Mouse (Mus musculus) G1E (cell line): ENCODE measurements at regions not wholly inside any gene's neighbourhood (a gene's known extent, or its start where the extent isn't known, plus 50 kb on each side); places are given as distances from the start of the nearest gene placed in this dataset.

Source experiments
- ATAC-seq: 2 replicates; pipeline ENCODE4 v1.8.0; 2016; ENCODE audit warnings: mild to moderate bottlenecking; ENCODE audit not compliant: insufficient number of reproducible peaks, poor library complexity, low FRiP score, severe bottlenecking; ENCODE audit errors: extremely low read depth
- DNase-seq: peaks from one replicate; pipeline ENCODE4 v3.0.0; 2012; ENCODE audit warnings: low spot score
- H3K27me3 ChIP-seq: 2 replicates; pipeline ENCODE4 v1.6.1; 2012; ENCODE audit warnings: mild to moderate bottlenecking, low read length, inconsistent platforms; ENCODE audit not compliant: insufficient read depth
- H3K36me3 ChIP-seq: replicated peaks from 2 replicates; pipeline ENCODE3; 2012; ENCODE audit warnings: mild to moderate bottlenecking, inconsistent platforms
- H3K4me1 ChIP-seq: 2 replicates; pipeline ENCODE4 v1.6.1; 2012; ENCODE audit warnings: low read depth, low read length, inconsistent platforms, mixed read lengths; ENCODE audit not compliant: insufficient read depth
- H3K4me3 ChIP-seq: 2 replicates; pipeline ENCODE4 v1.5.1; 2012; ENCODE audit warnings: low read depth, mild to moderate bottlenecking, inconsistent platforms, low read length, moderate library complexity, mixed read lengths
- H3K9me3 ChIP-seq: replicated peaks from 2 replicates; pipeline ENCODE4 v1.6.1; 2012; ENCODE audit warnings: inconsistent platforms
- CTCF ChIP-seq: IDR thresholded peaks from 2 replicates; pipeline ENCODE4 v1.5.1; 2012; ENCODE audit warnings: low read depth, low read length, inconsistent platforms, mixed read lengths
- GATA1 ChIP-seq: IDR thresholded peaks from 2 replicates; pipeline ENCODE4 v1.6.1; 2012; ENCODE audit warnings: borderline replicate concordance, low read length, inconsistent platforms, mixed read lengths
- GATA2 ChIP-seq: IDR thresholded peaks from 2 replicates; pipeline ENCODE4 v1.6.1; 2012; ENCODE audit warnings: low read depth, low read length, inconsistent platforms, borderline replicate concordance
- POLR2AphosphoS5 ChIP-seq: IDR thresholded peaks from 2 replicates; pipeline ENCODE4 v1.6.1; 2012; ENCODE audit warnings: low read depth, low read length, inconsistent platforms; ENCODE audit not compliant: insufficient replicate concordance
- TAL1 ChIP-seq: conservative IDR thresholded peaks from 2 replicates; pipeline ENCODE4 v1.6.1; 2012; ENCODE audit warnings: low read depth, low read length, inconsistent platforms, mixed read lengths

DNA sequence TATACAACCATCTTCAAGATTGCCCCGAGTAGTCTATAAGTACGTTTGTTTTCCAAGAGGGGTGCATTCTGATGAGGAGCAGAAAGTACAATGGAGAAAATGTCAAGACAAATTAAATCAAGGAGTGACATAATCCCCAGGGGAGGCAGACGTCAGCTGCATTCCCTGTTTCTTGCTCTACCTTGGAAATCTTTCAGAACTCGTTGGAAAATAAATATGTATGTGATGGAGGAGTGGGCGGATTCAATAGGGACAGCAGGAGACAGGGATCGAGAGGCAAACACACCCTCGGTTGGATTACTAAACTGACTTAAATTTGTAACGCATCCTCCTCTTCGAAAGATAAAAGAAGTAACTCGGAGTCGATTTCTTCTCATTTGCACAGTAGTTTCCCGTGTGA, 164.8 kb upstream of the Klf4 start:
- Histone ChIP-seq H3K4me3 (no peak overlapping the region), H3K9me3 (peaks cover 26% of the 10 kb centered on the region), H3K4me1 (no peaks in the 10 kb centered on the region), H3K27me3 (no peaks in the 10 kb centered on the region), H3K36me3 (no peaks in the 10 kb centered on the region)
- TF ChIP-seq GATA2: no peak
- DNase-seq (no peak), ATAC-seq (no peak)

DNA sequence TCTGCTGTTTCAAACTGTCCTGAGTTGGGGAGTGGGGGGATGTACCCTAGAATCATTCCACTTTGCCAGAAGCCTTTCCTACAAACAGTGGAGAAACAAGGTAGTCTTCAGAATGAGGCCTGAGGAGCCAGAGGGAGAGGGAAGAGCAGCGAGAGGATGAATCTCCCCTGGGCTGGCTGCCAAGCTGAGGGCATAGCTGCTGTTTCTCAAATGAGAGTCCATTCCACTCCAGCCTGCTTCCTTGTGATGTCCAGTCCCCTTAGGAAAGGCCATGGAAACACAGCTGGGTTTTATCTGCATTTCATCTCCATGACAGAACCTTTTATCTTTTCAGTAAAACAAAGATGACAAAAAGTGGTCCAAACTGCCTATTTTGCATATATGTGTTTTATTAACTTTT, 164.2 kb upstream of the Klf4 start:
- Histone ChIP-seq H3K4me1 (no peaks in the 10 kb centered on the region), H3K27me3 (no peaks in the 10 kb centered on the region), H3K4me3 (no peak overlapping the region), H3K36me3 (no peaks in the 10 kb centered on the region), H3K9me3 (peaks cover 29% of the 10 kb centered on the region)
- TF ChIP-seq CTCF (no peak), TAL1 (no peak), GATA1 (no peak)
- ATAC-seq (no peak), DNase-seq (no peak)

DNA sequence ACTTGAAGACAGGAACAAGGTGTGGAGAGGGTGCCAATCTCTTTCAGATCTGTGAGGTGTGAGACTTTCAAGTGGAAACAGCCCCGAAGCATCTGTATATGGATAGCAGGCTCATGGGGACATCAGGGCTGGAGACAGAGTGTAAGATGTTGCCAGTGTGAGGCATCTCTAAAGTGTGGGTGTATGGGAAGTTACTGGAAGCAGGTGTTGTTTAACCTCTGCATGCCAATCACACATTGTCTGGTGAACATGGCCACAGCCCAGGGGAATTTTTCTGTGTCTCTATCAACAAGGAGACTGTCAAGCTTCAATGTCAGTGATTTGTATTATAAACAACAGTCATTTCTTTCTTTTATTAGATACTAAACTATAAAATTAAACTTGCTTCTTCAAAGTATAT, 163.0 kb upstream of the Klf4 start:
- Histone ChIP-seq H3K9me3 (peaks cover 32% of the 10 kb centered on the region), H3K36me3 (no peaks in the 10 kb centered on the region), H3K4me3 (no peak overlapping the region), H3K4me1 (no peaks in the 10 kb centered on the region), H3K27me3 (no peaks in the 10 kb centered on the region)
- DNase-seq (no peak), ATAC-seq (no peak)
- TF ChIP-seq CTCF: no peak
- TF ChIP-seq GATA1: no peak
- TF ChIP-seq TAL1: no peak

DNA sequence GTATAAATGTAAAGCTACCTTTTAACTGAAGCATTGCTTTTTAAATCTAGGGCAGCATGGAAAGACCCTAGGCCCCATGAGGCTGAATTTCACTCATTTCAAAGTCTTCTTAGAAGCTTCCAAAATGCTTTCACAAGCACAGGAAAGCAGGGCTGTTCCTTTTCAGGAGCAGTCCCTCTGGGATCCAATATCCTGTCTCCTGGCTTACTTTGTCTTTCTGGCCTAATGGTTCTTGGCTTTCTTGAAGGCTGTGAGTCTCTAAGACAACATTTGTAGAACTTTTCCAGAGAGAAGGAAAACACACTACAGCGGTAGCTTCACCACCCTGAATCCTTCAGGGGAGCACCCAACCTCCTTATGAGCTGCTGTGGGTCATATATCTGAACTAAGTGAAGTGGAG, 157.2 kb upstream of the Klf4 start:
- no peak for DNase-seq
- Histone ChIP-seq H3K9me3 (peaks cover 27% of the 10 kb centered on the region), H3K4me3 (no peak overlapping the region), H3K27me3 (no peaks in the 10 kb centered on the region), H3K36me3 (no peaks in the 10 kb centered on the region), H3K4me1 (no peaks in the 10 kb centered on the region)
- no peak for ATAC-seq
- TF ChIP-seq TAL1 (no peak), GATA2 (no peak), POLR2AphosphoS5 (no peak), GATA1 (no peak), CTCF (no peak)

DNA sequence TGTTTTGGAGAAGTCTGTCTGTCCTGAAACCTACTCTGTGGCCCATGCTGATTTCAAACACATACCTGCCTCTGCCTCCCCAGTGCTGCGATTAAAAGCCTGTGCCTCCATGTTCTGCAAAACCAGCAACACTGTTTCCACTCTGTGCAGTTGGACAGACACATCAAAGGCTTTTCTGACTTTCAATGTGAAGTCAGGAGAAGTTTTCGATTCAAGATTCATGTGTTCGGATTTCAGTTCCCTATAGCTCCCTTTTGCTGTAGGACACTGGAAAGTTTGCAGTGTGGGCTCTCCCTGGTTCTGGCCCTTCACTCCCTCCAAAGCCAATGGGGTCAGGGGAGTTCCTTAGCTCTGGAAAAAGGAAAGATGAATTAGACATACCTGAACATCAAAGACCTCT, 154.5 kb upstream of the Klf4 start:
- DNase-seq (no peak), ATAC-seq (no peak)
- Histone ChIP-seq H3K4me3 (no peak overlapping the region), H3K4me1 (no peaks in the 10 kb centered on the region), H3K27me3 (no peaks in the 10 kb centered on the region), H3K9me3 (peaks cover 36% of the 10 kb centered on the region), H3K36me3 (no peaks in the 10 kb centered on the region)
- TF ChIP-seq TAL1 (no peak), CTCF (no peak), POLR2AphosphoS5 (no peak), GATA2 (no peak), GATA1 (no peak)

DNA sequence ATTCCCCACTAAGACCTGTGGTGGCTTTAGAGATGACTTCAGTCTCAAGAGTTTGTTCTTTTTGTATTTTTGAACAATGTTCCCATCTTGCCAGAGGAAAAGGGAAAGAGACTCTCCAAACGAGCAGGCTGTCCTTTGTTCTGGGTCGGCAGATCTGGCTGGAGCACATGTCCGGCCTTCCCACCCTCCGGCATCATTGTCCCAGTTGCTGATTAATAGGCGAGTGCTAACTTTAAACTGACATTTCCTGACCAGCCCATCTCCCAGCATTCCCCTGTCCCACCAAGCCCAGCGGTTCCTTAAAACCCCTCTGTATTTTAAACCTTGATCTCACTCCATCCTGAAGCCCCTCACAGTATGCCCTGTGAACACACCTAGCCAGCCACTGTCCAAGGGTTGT, 140.0 kb upstream of the Klf4 start:
- no peak for ATAC-seq
- DNase-seq: no peak
- no peaks in the 10 kb centered on the region for H3K36me3 ChIP-seq
- no peak overlapping the region for H3K4me3 ChIP-seq
- no peaks in the 10 kb centered on the region for H3K27me3 ChIP-seq
- peaks cover 44% of the 10 kb centered on the region for H3K9me3 ChIP-seq
- no peak for TF ChIP-seq GATA1
- no peak for TF ChIP-seq CTCF
- TF ChIP-seq GATA2: no peak
- no peak for TF ChIP-seq TAL1
- TF ChIP-seq POLR2AphosphoS5: no peak
- H3K4me1 ChIP-seq: no peaks in the 10 kb centered on the region

DNA sequence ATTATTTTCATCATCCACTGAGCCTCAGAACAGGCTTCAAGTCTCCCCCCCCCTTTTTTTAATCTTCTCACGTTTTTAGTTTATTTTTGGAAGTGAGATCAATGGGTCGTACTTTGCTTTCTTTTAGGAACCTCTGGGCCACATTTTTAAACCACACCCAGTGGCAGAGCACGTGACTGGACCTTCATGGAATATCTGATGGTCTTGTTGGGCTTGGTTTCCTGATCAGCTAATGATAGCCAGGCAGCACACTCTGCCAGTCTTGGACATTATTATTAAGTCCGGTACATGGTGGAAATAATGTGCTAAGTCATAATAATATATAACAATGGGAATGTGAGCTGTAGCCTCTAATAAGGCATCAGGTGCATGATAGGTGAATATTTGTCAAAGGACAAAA, 138.0 kb upstream of the Klf4 start:
- Histone ChIP-seq H3K27me3 (no peaks in the 10 kb centered on the region), H3K4me1 (no peaks in the 10 kb centered on the region), H3K36me3 (no peaks in the 10 kb centered on the region), H3K9me3 (peaks cover 38% of the 10 kb centered on the region), H3K4me3 (no peak overlapping the region)
- no peak for ATAC-seq
- DNase-seq: no peak
- TF ChIP-seq GATA1: no peak
- TF ChIP-seq CTCF: no peak
- no peak for TF ChIP-seq TAL1
- TF ChIP-seq POLR2AphosphoS5: no peak
- no peak for TF ChIP-seq GATA2

DNA sequence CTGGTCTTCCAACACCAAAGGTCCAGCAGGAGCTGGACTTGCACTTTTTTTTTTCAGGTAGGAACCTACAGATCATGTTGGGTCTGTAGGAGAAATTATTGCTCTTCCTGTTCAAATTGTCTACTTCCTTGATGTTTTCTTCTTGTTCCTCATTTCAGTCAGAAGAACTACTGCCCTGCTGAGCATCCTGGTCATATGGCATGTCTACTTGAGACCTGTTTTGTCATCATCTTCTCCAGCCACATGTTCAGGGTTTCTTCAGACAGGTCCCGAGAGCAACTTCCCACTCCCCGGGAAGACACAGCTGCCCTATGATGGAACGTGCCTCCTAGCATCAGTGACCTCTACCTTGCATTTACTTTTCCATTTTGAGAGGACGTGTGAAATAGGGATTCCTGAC, 132.6 kb upstream of the Klf4 start:
- TF ChIP-seq GATA1: no peak
- no peak for TF ChIP-seq TAL1
- TF ChIP-seq CTCF: no peak
- no peak for TF ChIP-seq GATA2
- TF ChIP-seq POLR2AphosphoS5: no peak
- no peak for ATAC-seq
- no peaks in the 10 kb centered on the region for H3K36me3 ChIP-seq
- H3K4me3 ChIP-seq: no peak overlapping the region
- H3K4me1 ChIP-seq: no peaks in the 10 kb centered on the region
- H3K9me3 ChIP-seq: peaks cover 36% of the 10 kb centered on the region
- no peaks in the 10 kb centered on the region for H3K27me3 ChIP-seq
- DNase-seq: no peak
